Mouse (Mus musculus): ENCODE measurements around the gene Gstp2. TPM values are rescaled to one million over a fixed set of nuclear protein-coding genes. Genes with fewer than 3 reads are reported as not detected.
A peak's percentile ranks its signal among the peaks of the same experiment; 100 is the strongest.
"Not testable (repeated sequence)": the region's sequence is repeated elsewhere in the genome, so short reads cannot be mapped to it uniquely, and the experiment has no call there.

The Gstp2 gene
- polyA plus RNA-seq, 1 experiment from 2014 or later = 7.3 TPM

GRCm38 (mm10) chr19:4068717-4069410, 23.0 kb upstream of the Gstp2 start:
- H3K4me2 ChIP-seq = no peak overlapping the region
- no peak for ATAC-seq
- peaks cover 26% of the 10 kb centered on the region for H3K4me1 ChIP-seq
- no peaks in the 10 kb centered on the region for H3K36me3 ChIP-seq
- no peak overlapping the region for H3K4me3 ChIP-seq
- peaks cover 16% of the 10 kb centered on the region; the same call in 1 of the 2 replicates for H3K27me3 ChIP-seq (replicated peaks)
- no peak overlapping the region for H3K9ac ChIP-seq
- H3K27ac ChIP-seq = peak overlapping the region; percentile 62
- H3K9me3 ChIP-seq (replicated peaks) = no peaks in the 10 kb centered on the region
- WGBS (ENCODE audit: insufficient replicate concordance) = 58% methylated on average over 15 of the region's 15 CpGs

- H3K4me3 ChIP-seq; H3K4me2 ChIP-seq; ATAC-seq; H3K9ac ChIP-seq; H3K9me3 ChIP-seq (replicated peaks); H3K36me3 ChIP-seq: not testable (repeated sequence)
- 74% methylated on average over 2 of the region's 2 CpGs for WGBS (ENCODE audit: insufficient replicate concordance)
- Histone ChIP-seq H3K27ac (peak overlapping the region; percentile 62; the same call in 1 of the 2 replicates), H3K4me1 (peaks cover 22% of the 10 kb centered on the region), H3K27me3 (replicated peaks) (peaks cover 16% of the 10 kb centered on the region; the same call in 1 of the 2 replicates)
Measured at GRCm38 (mm10) chr19:4068242-4068641, 22.4 kb upstream of the Gstp2 start.

- peak overlapping the region; percentile 39; the same call in 1 of the 2 replicates for H3K27ac ChIP-seq
- H3K4me2 ChIP-seq = no peak overlapping the region
- H3K27me3 ChIP-seq (replicated peaks) = peaks cover 16% of the 10 kb centered on the region; the same call in 1 of the 2 replicates
Measured at GRCm38 (mm10) chr19:4066877-4067276, 21.1 kb upstream of the Gstp2 start.

GRCm38 (mm10) chr19:4066280-4066679, 20.5 kb upstream of the Gstp2 start:
- 65% methylated on average over 6 of the region's 6 CpGs for WGBS (ENCODE audit: insufficient replicate concordance)
- H3K4me2 ChIP-seq = no peak overlapping the region
- no peak overlapping the region for H3K27ac ChIP-seq
- no peak overlapping the region for H3K9ac ChIP-seq
- no peak overlapping the region for H3K4me3 ChIP-seq
- H3K4me1 ChIP-seq = peaks cover 20% of the 10 kb centered on the region
- ATAC-seq = no peak
- H3K9me3 ChIP-seq (replicated peaks) = no peaks in the 10 kb centered on the region
- H3K27me3 ChIP-seq (replicated peaks) = peaks cover 16% of the 10 kb centered on the region; the same call in 1 of the 2 replicates
- no peaks in the 10 kb centered on the region for H3K36me3 ChIP-seq

More at GRCm38 (mm10) chr19:4066877-4067276, 21.1 kb upstream of the Gstp2 start:
- H3K9ac ChIP-seq = no peak overlapping the region
- peak; percentile 32; the same call in 1 of the 2 replicates for ATAC-seq
- peaks cover 22% of the 10 kb centered on the region for H3K4me1 ChIP-seq
- no peaks in the 10 kb centered on the region for H3K9me3 ChIP-seq (replicated peaks)
- no peak overlapping the region for H3K4me3 ChIP-seq
- H3K36me3 ChIP-seq = no peaks in the 10 kb centered on the region

- H3K27ac ChIP-seq; H3K4me2 ChIP-seq; H3K9ac ChIP-seq; H3K4me3 ChIP-seq; H3K9me3 ChIP-seq (replicated peaks); ATAC-seq; H3K36me3 ChIP-seq: not testable (repeated sequence)
- Histone ChIP-seq H3K4me1 (peaks cover 23% of the 10 kb centered on the region), H3K27me3 (replicated peaks) (0 out of 2 replicates have a peak, but pooled peaks cover 11% of the 10 kb centered on the region)
- WGBS (ENCODE audit: insufficient replicate concordance) = 19% methylated on average over 7 of the region's 11 CpGs
Measured at GRCm38 (mm10) chr19:4064501-4064900, 18.7 kb upstream of the Gstp2 start.

- H3K4me1 ChIP-seq = peaks cover 34% of the 10 kb centered on the region
- not testable (repeated sequence) for H3K36me3 ChIP-seq; H3K27ac ChIP-seq; H3K9me3 ChIP-seq (replicated peaks); H3K9ac ChIP-seq; H3K27me3 ChIP-seq (replicated peaks); H3K4me3 ChIP-seq; H3K4me2 ChIP-seq; ATAC-seq
- WGBS (ENCODE audit: insufficient replicate concordance) = 43% methylated on average over 4 of the region's 4 CpGs
Measured at GRCm38 (mm10) chr19:4063357-4063756, 17.5 kb upstream of the Gstp2 start.

GRCm38 (mm10) chr19:4060899-4061465, 15.2 kb upstream of the Gstp2 start:
- peak overlapping the region; percentile 64; the same call in 1 of the 2 replicates for H3K27ac ChIP-seq
- no peaks in the 10 kb centered on the region for H3K9me3 ChIP-seq (replicated peaks)
- no peaks in the 10 kb centered on the region for H3K27me3 ChIP-seq (replicated peaks)
- no peak overlapping the region for H3K4me3 ChIP-seq
- no peak overlapping the region for H3K4me2 ChIP-seq
- ATAC-seq = no peak
- H3K4me1 ChIP-seq = peaks cover 49% of the 10 kb centered on the region
- H3K36me3 ChIP-seq = 0 out of 2 replicates have a peak, but pooled peaks cover 2% of the 10 kb centered on the region
- H3K9ac ChIP-seq = no peak overlapping the region
- WGBS (ENCODE audit: insufficient replicate concordance) = 68% methylated on average over 6 of the region's 6 CpGs

- H3K4me2 ChIP-seq; H3K27me3 ChIP-seq (replicated peaks); H3K9me3 ChIP-seq (replicated peaks); H3K4me3 ChIP-seq; H3K9ac ChIP-seq; ATAC-seq; H3K36me3 ChIP-seq: not testable (repeated sequence)
- Histone ChIP-seq H3K27ac (peak overlapping the region; percentile 84), H3K4me1 (peaks cover 56% of the 10 kb centered on the region)
- 80% methylated on average over 8 of the region's 8 CpGs for WGBS (ENCODE audit: insufficient replicate concordance)
Measured at GRCm38 (mm10) chr19:4060044-4060898, 14.4 kb upstream of the Gstp2 start.

GRCm38 (mm10) chr19:4059069-4059740, 13.4 kb upstream of the Gstp2 start, which contains the start of gene Gstp3:
TSS of gene Gstp3 (minus strand) at chr19:4059569.
- no peaks in the 10 kb centered on the region for H3K9me3 ChIP-seq (replicated peaks)
- 0 out of 2 replicates have a peak, but pooled peaks cover 2% of the 10 kb centered on the region for H3K36me3 ChIP-seq
- peak within 1 kb of the TSS; percentile 84 for H3K27ac ChIP-seq
- 22% methylated on average over 15 of the region's 15 CpGs for WGBS (ENCODE audit: insufficient replicate concordance)
- peak within 1 kb of the TSS; percentile 73 for H3K4me2 ChIP-seq
- no peaks in the 10 kb centered on the region for H3K27me3 ChIP-seq (replicated peaks)
- peak; percentile 92 for ATAC-seq
- peak within 1 kb of the TSS; percentile 66 for H3K9ac ChIP-seq
- peaks cover 55% of the 10 kb centered on the region for H3K4me1 ChIP-seq
- H3K4me3 ChIP-seq = peak within 1 kb of the TSS; percentile 40

- Histone ChIP-seq H3K36me3 (0 out of 2 replicates have a peak, but pooled peaks cover 2% of the 10 kb centered on the region), H3K27ac (peak overlapping the region; percentile 84), H3K27me3 (replicated peaks) (no peaks in the 10 kb centered on the region), H3K4me1 (peaks cover 52% of the 10 kb centered on the region), H3K9ac (peak overlapping the region; percentile 66), H3K4me2 (peak overlapping the region; percentile 73), H3K4me3 (peak overlapping the region; percentile 40), H3K9me3 (replicated peaks) (no peaks in the 10 kb centered on the region)
- ATAC-seq = no peak
- 87% methylated on average over 5 of the region's 5 CpGs for WGBS (ENCODE audit: insufficient replicate concordance)
Measured at GRCm38 (mm10) chr19:4058581-4058980, 12.8 kb upstream of the Gstp2 start.

- peak overlapping the region; percentile 73 for H3K4me2 ChIP-seq
- no peak overlapping the region for H3K4me3 ChIP-seq
- H3K27ac ChIP-seq = peak overlapping the region; percentile 84
- 0 out of 2 replicates have a peak, but pooled peaks cover 2% of the 10 kb centered on the region for H3K36me3 ChIP-seq
- no peak overlapping the region for H3K9ac ChIP-seq
- WGBS (ENCODE audit: insufficient replicate concordance) = 77% methylated on average over 7 of the region's 7 CpGs
- H3K9me3 ChIP-seq (replicated peaks) = no peaks in the 10 kb centered on the region
- peaks cover 52% of the 10 kb centered on the region for H3K4me1 ChIP-seq
- H3K27me3 ChIP-seq (replicated peaks) = no peaks in the 10 kb centered on the region
- no peak for ATAC-seq
Measured at GRCm38 (mm10) chr19:4057962-4058361, 12.1 kb upstream of the Gstp2 start.
